Mouse (Mus musculus) lung, postnatal 25 days (tissue): ENCODE measurements at regions not wholly inside any gene's neighbourhood (a gene's known extent, or its start where the extent isn't known, plus 50 kb on each side); places are given as distances from the start of the nearest gene placed in this dataset.
A peak's percentile ranks its signal among the peaks of the same experiment; 100 is the strongest.

Experiments used
- DNase-seq: peaks from one replicate; pipeline ENCODE4 v3.0.0; 2022; ENCODE audit warnings: low spot score

DNA sequence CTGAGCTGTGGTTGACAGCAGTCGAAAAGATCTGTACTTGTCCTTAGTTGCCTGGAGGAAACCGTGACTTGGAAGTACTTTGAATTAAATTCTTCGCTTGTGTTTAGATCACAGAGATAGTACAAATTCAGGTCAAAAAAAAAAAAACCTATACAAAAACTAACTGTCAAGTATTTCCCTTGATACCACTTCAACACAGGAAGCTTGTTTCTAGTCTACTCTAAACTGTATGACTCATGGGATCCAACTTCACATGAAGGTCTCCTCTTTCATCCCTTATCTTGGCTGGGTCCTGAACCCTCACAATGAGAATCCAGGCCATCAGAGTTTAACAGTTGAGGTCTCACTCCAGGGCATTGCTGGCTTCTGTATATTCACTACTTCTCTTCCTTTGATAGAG is 54.8 kb downstream of the Tmem30b start:
- no peak for DNase-seq

DNA sequence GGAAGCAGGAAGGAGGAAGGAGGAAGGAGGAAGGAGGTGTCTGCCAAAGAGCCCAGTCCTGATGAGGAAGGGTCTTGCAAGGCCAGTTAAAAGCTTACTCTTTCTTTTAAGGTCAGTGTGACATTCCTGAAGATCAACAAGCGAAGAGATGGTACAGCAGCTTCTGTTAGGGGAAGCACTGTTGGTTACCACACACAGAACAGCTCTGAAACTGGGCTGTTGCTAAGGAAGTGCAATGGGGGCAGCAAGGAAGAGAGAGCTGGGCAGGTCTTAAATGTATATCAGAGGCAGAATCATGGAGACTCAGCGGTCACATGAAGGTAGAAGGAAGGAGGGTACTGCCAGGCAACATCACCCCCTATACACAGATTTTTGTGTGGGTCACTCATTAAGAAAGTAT is 63.3 kb downstream of the Tmem30b start:
- DNase-seq: no peak

DNA sequence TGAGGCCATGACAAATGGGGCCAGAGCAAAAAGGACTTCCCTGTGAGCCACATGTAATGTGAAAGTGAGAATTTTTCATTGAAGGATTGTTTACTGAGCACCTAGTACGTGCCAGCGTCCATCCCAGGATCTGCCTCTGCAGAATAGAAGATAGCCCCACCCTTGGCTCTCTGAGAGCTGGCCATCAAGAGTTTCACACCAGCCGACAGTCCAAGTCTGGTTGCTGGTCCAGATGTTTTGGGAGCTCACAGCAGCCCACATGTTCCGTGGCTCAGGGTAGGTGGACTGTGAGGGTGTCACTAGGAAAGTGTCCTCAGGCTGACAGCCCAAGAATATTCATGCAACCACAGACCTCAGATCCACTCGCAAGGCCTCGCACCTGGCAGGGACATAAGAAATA is 63.9 kb downstream of the Tmem30b start:
- DNase-seq: no peak

DNA sequence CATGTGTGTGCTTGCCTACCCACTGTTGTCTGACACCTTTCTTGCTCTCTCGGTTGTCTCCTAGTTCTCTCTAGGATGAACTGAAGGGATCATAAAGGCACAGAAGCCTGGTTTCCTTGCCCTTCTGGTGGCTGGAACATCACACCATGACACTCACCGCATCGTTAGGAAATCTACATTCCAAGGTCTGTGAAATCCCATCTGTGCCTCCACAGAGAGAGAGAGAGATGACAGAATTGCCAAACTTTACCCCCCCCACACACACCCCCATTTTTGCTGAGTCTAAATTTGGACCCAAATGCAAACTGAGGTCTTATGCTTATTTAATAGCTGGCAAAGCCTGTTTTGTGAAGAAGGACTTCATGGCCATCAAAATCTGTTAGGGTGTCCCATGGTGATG is 64.5 kb downstream of the Tmem30b start:
- no peak for DNase-seq

DNA sequence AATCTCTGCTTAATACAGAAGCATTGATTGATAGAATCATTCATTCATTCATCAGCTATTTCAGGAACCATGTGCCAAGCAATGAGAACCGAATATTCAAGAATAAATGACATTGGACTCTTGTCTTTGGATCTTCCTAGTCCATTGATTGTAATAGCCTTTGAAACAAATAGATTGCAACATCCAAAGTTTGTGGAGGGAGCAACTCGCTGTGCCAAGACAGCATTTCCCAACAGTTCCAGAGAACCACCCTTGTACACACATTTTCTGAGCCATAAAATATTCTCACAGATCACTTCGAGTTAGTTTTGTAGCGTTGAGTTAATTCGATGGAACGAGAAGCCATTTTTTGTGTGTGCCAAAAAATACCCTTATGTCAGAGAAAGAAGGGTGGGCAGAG is 65.0 kb downstream of the Tmem30b start:
- DNase-seq: peak; percentile 54

GRCm38 (mm10) chr12:73480610-73480971 is 65.6 kb downstream of the Tmem30b start:
- no peak for DNase-seq

DNA sequence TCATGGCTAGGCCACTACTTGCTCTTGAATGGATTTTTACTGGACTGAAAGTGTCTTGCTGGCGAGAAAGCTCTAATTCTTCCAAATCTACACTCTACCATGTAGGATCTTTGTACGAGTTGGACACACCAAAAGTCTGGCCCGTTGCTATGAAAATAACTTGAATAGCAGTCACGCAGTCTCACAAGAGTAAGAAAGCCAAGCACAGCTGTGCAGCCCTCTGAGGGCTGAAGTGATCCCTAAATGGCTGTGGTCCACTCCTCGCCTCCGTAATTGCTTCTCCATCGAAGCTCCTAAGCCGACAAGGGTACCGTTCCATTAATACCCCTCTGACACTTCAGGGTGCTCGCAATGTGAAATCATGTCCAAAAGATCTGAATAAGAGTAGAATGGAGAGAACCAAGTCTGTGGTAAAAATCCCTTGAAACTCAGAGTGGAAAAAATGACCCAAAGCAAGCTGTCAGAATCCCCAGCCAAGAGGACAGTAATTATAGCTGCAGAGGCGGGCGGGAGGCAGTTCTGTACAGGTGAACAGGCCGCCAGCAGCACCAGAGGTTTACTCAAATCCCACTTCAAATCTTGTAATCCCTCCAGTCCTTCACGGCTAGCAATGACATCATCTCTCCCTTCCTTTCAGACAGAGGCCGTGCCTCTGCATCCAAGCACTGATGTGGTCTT is 66.1 kb downstream of the Tmem30b start:
- no peak for DNase-seq

DNA sequence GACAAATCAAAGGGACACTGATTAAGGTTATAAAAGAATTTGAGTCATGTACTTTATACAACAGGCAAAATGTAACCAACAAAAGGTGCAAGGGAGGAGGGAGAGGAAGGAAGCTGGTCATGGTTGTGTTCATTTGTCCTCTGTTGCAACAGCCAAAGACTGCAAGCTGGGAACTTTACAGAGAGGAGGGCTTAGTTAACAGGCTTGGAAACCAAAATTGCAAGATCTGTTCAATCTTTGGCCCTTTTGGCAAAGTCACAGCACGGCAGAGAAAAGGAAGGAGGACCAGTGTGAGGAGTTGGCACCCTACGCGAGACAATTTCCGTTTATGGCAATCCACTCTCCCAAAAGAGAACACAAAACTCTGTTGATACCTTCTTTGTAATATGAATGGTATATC is 67.6 kb downstream of the Tmem30b start:
- DNase-seq: no peak

DNA sequence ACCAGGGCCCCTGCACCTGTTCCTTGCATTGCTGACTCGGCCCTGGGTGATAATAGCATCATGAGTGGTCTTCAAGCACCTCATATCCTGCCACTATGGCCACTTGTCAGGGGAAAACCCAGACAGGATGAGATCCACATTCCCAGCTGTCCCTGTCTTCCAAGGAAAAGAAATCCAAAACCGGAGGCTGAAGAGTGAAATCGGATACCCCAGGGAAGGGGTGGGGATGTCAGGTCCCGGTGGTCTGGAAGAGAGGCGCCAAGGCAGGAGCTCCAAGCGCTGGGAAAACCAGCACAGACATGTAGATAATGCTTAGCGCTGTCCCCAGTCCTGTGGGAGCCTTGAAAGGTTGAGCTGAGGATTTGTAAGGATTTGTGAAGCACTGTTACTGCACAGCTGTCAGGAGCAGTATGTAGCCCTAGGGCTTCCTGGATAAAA is 69.8 kb downstream of the Tmem30b start:
- no peak for DNase-seq

- no peak for DNase-seq
These were observed 70.4 kb downstream of the Tmem30b start for GRCm38 (mm10) chr12:73475774-73476173.

DNA sequence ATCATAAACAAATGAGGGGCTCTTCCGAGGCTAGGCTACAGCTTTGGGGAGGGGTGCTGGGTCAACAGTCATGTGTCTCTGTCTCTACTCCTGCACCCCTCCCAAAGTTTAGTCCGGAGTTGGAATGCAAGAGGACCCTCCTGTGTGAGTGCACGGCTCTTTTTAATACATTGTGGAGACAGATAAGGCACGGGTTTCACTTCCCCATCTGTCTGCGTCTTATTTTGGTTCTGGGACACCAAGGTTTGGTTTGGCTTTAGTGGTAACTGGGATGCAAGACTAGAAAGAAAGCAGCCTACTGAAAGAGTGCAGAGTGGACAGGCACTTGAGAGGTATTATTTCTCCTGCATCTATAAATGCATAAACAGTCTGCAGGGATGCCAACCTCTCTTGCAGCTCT is 71.2 kb downstream of the Tmem30b start:
- no peak for DNase-seq

- DNase-seq: no peak
These were observed 73.1 kb downstream of the Tmem30b start for GRCm38 (mm10) chr12:73473111-73473510.

DNA sequence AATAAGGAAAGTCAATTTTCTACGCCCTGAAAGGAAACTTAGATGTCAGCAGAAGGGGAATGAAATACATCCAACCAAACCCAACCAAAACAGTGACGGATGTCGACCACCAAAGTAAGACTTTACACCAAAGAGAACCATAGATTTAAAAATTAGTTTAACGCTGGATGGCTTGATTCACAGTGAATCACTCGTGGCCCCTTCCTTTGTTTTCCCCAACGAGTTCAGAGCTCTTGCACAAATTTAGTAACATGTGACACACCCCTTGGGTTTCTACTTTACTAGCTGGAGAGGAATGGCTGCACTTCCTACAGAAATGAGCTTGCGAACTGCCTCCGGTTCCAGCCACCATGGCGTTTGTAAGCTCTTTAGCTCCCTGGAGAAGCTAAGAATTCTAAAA is 74.2 kb downstream of the Tmem30b start:
- no peak for DNase-seq

DNA sequence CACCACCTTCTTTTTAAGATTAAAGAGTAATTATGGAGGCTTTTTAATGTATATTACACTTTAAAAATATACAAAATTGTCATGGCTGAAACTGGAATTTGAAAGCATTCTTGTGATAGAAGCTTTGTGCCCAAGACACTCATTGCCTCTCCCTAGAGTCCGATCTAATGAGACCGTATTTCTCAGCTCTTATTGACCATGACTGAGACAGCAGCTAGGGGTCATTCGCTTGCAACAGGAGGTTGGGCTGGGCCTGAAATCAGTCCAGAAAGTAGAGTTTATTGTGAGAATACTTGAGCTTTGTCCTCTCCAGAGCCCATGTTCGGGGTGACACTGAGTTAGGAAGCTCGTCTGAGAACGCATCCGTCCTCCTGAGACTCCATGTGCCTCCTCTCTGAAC is 79.7 kb downstream of the Tmem30b start:
- no peak for DNase-seq

GRCm38 (mm10) chr12:73465975-73466374 is 80.2 kb downstream of the Tmem30b start:
- DNase-seq: no peak

- DNase-seq: no peak
These were observed 81.9 kb downstream of the Tmem30b start for GRCm38 (mm10) chr12:73464311-73464710.

GRCm38 (mm10) chr12:73462091-73462490 is 84.1 kb downstream of the Tmem30b start:
- DNase-seq: peak; percentile 36

DNA sequence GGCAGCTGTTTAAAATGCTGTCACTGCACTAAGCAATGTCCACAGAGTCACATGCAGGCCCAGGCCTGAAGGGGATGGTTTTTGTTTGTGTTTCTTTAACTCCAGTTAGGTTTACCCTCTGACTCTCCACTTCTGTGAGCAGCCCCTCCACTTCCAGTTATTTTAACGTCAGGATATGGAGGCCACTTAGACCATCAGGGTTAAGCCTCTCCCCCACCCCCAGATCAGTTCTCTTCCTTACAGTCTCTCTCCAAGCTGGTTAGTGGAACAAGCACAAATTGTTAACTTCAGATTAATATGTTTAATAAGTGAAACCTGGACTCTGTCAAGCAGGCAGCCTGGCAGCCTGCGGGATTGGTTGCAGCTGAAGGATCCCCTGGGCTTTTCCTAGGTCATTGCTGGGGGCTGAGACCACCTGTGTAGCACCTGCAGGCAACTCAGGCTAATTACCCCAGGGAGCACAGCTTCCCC is 85.9 kb downstream of the Tmem30b start:
- DNase-seq: no peak

GRCm38 (mm10) chr12:73451257-73451656 is 94.9 kb downstream of the Tmem30b start:
- DNase-seq: no peak

GRCm38 (mm10) chr12:73450541-73450940 is 95.7 kb downstream of the Tmem30b start:
- no peak for DNase-seq

DNA sequence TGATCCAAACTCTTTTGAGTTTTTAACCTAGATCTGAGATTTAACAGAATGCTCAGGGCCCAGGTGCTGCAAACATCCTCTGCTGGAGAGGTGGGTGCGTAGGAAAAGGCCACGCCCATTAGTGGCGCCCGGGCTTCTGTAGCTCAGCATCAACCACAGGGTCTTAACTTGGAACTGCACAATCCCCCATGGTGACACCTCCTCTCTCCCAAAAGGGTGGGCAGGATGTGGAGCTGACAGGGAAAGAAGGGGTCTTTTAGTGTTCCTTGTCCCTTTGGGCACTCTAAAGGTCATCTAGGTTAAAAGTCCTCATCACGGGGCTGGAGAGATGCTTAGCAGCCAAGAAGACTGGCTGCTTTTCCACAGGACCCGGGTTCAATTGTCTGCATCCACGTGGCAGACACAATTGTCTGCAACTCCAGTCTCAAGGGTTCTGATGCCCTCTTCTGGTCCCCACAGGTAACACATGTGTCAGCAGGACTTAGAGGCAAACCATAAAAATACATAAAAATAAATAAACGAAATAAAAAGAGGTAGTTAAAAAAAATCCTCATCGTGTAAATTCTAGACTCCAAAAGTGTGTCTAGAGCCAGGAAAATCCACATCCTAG is 96.2 kb downstream of the Tmem30b start:
- DNase-seq: peak; percentile 38

DNA sequence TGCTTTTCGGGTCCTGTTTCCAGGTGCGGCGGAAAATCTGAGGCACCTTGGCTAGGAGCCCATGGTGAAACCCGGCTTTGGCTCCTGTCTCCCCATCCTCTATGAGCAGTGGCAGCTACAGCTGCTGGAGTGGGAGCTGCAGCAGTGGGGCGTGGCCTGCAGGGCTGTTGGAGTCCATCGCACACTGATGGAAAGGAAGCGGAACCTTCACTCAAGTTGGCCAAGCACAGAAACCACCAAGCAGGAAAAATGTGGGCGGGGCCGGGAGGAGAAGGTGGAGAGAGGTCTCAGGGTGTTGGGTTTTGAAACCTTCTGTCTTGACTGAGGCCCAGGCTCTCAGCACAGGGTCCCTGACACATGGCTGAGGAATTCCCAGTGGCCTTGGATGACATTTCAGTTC is 97.1 kb downstream of the Tmem30b start:
- peak; percentile 71 for DNase-seq

DNA sequence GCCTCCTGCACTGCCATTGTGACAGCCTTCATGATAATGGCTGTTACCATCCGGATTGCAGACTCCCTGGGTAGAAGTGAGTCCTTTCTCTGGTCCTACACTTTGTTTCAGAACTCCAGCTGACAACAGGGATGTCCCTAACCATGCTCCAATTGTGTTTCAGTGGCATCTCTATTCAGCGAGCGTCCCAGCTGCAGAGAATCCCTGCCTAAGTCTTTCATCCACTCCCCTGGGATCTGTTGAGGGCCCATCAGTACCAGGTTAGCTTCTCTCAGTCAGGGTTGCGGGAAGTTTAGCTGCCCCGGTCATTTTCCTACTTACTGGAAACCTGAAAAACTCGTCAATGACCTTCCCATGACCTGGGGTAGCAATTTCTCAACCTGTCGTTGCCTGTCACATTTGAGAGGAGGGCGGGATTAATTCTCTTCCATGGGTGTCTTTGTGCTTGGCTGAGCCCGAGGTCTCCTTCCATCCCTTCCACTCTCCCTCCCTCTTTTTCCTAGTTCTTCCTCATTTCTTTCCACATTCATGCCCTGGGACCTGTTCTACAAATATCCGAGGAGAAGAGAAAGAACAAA is 97.7 kb downstream of the Tmem30b start:
- DNase-seq: no peak

GRCm38 (mm10) chr12:73447172-73447571 is 99.0 kb downstream of the Tmem30b start:
- DNase-seq: no peak
